Mouse (Mus musculus): ENCODE measurements around the gene Ccdc38.
"Not testable (repeated sequence)": the region's sequence is repeated elsewhere in the genome, so short reads cannot be mapped to it uniquely, and the experiment has no call there.

The Ccdc38 gene

DNA sequence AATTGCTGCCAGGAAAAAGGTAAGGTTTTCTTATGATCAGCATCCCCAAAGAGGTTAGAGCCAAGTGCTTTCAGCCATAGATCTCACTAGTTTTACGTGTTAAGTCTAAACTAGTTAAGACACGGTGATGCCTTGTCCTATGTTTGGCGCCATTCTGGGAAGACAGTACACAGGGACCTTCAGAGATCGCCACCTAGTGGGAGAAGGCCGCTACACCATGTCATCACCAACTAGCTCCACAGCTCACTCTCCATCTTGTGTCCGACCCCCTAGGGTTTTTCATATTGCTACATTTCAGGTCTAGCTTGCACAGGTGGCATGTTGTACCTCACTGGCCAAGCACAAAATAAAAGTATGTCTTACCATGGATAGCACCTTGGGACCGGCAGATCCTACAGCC, 8.6 kb downstream of the Ccdc38 start:
- peak; percentile 82 for DNase-seq (ENCODE audit: extremely low spot score, low spot score)

DNA sequence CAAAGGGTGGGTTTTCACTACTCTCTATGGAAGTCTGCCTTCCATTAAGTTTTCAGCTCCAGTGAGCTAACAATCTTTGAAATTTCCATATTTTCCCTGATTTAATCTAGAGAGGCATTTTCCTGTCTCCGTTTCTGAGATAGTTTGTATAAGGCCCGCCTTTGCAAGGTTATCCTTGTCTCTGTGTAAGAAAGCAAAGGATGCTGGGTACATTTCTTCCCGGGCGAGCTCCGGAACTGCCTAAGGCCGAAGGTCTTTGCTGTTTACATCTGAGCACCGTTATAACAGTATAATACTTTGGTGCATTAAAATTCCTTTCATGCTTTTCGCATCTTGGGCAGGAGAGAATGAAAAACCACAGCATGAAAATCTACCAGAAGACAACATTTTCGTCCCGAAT, 9.4 kb downstream of the Ccdc38 start:
- no peak for DNase-seq (ENCODE audit: extremely low spot score, low spot score)

DNA sequence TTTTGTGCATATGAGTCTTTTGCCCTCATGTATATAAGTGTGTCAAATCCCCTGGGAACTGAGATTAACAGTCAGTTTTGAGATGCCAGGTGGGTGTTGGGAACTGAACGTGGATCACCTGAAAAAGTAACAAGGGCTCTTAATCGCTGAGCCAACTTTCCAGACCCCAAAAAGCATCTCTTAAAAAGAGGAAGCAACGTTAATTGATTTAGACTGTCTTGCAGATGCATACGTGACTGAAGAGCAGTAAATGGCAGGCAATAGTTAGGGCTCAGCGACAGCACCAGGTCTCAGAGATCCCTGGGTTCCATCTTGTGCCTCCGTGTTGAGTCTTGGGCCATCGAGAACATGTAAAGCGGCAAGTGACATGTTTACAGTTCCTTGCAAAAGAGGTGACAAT, 12.2 kb downstream of the Ccdc38 start:
- no peak for DNase-seq (ENCODE audit: extremely low spot score, low spot score)

DNA sequence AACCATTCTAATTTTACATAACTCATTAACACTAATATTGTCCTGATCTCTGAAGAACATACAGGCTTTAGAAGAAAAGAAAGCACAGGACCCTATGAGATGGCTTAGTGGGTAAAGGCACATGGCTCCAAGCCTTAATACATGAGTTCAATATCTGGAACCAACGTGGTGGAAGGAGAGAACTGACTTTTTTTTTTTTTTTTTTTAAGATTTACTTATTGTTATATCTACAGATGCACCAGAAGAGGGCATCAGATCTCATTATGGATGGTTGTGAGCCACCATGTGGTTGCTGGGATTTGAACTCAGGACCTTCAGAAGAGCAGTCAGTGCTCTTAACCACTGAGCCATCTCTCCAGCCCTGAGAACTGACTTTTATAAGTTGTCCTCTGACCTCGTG, 17.5 kb downstream of the Ccdc38 start:
- not testable (repeated sequence) for DNase-seq (ENCODE audit: extremely low spot score, low spot score)

DNA sequence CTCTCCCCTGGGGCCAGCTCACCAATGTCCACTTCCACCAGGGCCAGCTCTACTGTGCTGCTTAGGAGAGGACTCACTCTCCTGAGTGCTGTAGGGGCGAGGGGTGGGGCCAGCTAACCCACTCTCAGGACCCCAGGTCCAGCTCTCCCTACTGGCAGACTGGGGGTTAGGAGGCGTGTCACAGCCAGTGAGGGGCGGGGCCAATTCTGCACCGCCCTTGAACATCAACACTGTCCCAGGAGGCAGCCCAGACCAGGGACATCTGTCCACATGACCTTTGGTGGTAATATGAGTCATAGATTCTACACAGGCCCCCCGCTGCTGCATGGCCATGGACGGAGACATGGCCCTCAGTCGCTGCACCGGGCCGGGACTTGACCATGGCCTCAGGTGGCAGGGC, 19.4 kb downstream of the Ccdc38 start:
- DNase-seq (ENCODE audit: extremely low spot score, low spot score) = no peak

DNA sequence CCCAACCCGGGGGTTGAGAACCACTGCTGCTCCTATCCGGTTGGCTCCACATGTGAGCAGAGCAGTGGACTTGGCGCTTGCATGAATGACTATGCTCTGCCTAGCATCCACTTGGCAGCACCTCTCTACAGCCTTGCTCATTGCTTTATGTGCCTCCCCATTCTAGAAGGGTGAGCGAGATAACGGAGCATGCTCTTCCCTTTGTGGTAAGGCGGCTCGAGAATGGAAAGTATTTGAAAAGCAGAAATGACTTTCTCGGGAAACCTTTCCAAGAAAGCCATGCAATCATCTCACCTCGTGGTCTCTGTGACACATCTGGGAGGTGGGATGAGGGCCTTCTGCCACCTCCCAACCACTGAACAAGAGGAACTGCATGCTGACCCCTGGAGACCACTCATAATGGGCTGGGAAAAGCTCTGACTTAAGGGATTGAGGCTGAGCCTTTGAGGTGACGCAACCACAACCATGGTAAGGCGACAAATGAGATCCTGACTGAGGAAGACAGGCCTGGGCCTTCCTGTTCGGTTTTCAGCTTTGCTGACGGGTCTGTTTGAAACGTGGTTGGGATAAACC, 24.2 kb downstream of the Ccdc38 start:
- no peak for DNase-seq (ENCODE audit: extremely low spot score, low spot score)

DNA sequence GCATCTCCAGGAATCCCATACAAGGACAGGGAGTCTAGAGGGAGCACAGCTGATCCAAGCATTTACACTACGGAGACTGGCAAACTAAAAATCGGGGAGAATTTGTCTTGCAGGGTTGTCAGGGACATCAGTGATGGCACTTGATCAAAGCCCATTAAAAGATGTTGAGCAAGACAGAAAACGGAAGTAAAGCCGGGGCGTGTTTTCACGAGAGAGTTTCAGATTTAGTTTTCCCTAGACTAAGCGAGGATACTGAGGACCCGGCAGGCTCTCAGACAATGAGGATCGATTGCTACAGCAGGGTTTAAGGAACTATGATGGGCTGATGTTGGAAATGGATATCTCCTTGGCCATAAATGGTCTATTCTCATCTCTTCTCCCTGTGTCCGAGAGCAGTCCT, 26.6 kb downstream of the Ccdc38 start:
- DNase-seq (ENCODE audit: extremely low spot score, low spot score) = no peak

DNA sequence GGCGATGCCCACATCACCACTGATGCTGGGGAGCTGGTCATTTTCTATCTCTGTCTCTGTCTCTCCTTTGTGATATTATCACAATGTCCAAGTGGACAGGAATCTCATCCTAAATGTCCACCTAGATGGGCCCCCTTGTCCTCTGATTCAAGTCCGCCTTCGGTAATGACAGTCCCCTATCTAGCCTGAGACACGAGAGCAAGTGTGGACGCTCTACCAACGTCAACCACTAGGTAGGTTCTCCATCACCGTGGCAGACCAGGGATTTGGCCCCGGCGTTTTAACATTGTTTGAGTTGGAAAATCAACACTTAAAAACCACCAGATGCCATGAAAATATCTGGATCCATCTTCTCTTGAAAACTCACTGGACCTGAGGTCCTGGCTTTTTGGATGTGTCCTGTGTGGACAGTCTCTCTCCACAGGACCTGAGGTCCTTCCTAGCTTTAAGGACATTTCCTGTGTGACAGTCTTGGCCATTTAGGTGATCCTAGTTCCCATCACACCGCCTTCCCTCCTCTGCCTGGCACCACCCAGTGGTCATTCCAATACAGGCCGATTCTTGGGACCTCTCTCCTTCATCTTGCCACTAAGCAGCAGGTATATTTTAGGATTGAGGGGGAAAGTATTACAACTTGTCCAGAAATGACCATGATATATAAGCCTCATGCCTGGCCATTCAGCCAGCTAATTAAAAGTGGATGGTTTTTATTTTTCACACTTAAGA, 27.6 kb downstream of the Ccdc38 start:
- DNase-seq (ENCODE audit: extremely low spot score, low spot score) = no peak

DNA sequence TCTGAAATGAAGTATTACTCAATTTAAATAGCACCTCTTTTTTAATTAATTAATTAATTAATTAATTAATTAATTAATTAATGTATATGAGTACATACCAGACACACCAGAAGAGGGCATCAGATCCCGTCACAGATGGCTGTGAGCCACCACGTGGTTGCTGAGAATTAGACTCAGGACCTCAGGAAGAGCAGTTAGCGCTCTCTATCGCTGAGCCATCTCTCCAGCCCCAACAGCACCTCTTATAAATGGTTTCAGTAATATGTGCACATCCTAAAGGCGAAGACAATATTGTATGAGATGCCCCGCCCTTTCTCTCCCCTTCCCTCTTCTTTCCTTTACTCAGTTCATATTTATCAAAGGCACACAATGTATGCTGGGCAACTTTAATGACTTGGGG, 28.2 kb downstream of the Ccdc38 start:
- no peak for DNase-seq (ENCODE audit: extremely low spot score, low spot score)

DNA sequence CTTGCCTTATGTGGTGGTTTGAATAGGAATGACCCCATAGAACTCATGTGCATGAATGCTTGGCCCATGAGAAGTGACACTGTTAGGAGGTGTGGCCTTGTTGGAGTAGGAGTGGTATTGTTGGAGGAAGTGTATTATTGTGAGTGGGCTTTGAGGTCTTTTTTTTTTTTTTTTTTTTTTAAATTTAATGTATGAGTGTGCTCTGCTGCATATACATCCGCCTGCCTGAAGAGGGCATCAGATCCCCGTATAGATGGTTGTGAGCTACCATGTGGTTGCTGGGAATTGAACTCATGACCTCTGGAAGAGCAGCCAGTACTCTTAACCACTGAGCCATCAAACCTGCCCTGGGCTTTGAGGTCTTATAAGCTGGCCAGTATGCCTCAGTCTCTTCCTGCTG, 31.8 kb downstream of the Ccdc38 start:
- DNase-seq (ENCODE audit: extremely low spot score, low spot score) = no peak

DNA sequence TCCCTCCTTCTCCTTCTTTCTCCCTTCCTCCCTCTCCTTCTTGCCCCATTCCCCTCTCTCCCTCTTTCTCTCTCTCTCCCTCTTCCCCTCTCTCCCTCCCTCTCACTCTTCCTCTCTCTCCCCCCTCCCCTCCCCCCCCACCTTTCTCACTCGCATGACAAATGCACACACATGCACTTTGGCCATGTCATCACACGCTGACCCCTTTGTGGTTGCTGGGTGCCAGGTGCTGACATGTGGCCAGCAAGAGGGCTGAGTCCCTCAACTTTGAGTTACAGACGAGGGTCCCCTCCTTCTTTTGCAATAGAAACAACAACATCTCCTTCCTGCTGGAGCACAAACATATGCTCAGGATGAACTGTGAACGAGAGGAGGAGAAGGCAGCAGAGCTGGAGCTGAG, 34.5 kb downstream of the Ccdc38 start:
- no peak for DNase-seq (ENCODE audit: extremely low spot score, low spot score)

DNA sequence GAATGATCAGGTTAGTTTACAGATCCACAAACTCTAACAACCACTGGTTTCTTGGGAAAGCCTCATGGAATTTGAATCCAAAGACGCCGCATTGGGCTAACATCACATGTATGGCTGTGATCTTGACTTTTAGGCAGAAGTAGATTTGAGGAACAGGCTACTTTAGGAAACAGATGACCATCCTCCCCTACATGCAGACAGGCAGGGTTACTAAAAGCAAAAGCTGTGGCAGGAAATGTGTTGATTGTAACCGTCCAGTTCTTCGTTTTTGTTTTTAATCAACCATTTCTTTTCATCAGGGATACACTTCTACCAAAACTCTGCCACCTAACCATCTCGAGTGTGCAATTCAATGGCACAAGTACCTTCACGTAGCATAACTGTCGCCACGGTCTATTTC, 35.5 kb downstream of the Ccdc38 start:
- no peak for DNase-seq (ENCODE audit: extremely low spot score, low spot score)

DNA sequence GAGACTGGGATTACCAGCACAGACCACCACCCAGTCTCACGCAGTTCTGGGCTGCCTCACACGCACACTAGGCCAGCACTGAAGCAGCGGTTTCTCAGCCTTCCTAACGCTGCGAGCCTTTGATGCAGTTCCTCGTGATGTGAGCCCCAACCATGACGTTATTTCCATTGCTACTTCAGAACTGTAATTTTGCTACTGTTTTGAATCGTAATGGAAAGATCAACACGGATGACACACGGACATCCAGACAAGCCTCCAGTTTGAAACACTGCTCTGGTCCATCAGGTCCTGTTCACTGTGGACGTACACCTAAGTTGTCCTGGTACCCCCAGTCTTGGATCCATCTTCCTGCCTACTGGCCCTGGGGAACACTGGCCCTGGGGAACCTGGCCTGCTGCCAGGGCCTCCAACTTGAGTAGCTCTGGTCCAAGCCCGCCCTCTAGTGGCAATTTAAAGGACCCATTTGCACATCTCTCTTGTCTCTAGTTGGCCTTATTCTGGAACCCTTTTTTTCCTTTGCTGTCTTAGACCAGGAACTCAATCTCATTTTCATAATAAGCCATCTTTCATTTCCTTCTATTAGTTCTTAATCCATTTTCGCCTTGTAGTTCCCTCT, 36.9 kb downstream of the Ccdc38 start:
- peak; percentile 64 for DNase-seq (ENCODE audit: extremely low spot score, low spot score)

DNA sequence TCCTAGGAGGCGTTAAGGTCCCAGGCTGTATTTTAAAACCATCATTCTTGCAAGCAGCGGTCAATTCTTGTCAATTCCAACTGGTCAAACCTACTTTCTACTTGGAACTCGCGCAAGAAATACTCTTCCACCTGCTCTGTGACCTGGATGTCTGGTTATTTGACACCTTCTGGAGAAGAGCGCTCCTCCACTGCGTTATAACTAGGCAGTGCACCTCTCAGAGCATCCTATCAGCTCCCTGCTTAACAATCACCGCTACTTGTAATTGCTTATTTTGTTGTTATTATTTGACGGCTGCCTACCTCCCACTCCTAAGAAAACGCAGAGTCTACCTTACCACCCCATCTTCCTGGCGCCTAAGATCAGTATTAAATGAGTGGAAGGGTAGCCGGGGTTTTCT, 48.4 kb downstream of the Ccdc38 start:
- no peak for DNase-seq (ENCODE audit: extremely low spot score, low spot score)

DNA sequence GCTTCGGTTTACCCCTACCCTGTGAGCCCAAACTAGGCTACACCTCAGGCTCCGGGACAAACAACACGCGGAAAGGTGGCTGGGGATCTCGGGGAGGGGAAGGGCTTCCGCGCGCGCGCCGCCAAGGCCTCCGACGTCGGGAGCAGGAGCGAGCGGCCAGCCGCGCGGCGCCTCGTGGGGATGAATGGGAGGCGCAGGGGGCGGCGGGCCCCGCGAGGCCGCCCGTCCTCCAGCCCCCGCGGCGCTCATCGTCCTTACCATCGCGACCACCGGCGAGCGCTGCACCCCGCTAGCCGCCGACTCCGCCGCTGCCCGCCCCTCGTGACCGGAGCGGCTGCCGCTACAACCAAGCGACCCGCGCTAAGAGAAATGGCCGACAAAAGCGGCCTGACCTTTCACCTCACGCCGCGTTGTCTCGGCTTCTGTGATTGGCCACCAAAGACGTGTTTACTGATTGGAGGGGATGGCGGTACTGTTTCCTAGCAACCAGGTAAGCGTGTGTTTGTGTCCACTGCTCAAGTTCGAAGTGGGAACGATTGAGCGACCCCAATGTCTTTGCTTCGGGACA, 48.9 kb downstream of the Ccdc38 start, which contains the start of gene Snrpf:
Snrpf (minus strand) TSS at position 426 of the 568 bp plus-strand sequence.
- DNase-seq (ENCODE audit: extremely low spot score, low spot score) = peak; percentile 96

DNA sequence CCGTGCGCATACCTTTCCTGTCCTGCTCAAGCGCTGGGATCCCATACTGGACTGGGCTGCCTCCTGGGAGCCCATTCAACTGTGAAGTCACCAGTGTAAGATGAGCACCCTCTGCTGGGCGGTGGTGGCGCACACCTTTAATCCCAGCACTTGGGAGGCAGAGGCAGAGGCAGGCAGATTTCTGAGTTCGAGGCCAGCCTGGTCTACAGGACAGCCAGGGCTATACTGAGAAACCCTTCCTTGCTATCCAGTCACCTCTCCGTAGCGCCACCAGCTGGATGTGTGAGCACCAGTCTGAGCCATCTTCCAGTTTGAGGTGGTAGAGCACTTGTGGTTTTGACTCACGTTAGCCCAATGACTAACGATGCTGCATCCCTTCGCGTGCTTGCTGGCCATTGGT, 52.0 kb downstream of the Ccdc38 start:
- DNase-seq (ENCODE audit: extremely low spot score, low spot score) = no peak

DNA sequence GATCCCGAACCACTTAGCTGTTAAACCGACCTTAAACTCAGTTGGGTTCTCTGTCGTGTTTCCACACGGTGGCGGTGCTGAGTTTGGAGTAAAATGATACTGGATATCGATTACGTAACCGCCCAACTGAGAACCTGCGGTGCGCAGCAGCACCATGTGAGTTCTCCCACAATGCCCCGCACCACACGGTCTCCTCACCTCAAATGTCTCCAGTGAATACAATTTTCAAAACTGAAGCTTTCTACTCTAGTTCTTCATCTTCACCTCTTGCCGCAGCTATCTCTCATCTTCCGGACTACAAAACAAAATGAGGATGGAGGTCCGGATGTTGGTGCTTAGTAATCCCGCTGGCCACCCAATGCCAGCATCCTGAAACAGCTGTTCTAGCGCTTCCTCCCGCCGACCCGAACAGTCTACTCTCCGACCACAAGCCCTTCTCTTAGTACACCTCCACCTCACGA, 53.6 kb downstream of the Ccdc38 start:
- DNase-seq (ENCODE audit: extremely low spot score, low spot score) = peak; percentile 84

DNA sequence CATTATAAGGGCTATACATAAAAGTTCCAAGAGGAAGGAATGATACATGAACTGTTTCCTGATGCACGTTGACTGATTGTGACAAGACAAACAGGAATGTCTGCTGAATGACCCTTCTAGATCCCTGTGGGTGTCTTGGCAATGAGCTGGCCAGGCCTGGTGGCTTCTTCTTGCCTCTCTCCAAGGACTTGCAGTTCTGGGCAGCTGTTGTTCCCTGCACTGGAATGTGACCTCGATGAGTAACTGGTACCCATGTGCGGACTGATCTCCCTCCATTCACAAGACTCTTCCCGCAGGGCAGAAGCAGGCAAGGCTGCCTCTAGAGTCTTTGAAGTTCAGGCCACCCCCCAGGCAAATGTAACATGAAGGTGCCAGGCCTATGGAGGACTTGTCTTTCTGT, 55.4 kb downstream of the Ccdc38 start:
- DNase-seq (ENCODE audit: extremely low spot score, low spot score) = no peak

DNA sequence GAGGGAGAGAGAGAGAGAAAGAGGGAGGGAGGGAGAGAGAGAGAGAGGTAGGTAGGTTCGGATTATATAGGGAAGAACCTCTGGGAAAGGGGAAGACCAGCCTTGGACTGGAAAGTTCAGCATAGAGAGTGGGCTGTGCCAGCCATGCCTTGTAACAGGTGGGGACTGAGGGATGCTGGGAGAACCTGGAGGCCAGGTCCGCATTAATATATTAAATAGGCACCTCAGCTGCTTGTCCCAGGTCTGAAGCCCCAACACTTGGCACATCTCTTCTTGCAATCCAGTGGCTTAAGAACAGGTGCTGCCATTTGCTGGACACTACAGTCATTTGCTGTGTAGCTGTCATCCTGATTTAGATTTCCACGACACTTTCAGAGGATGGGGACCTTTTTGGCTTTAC, 56.2 kb downstream of the Ccdc38 start:
- no peak for DNase-seq (ENCODE audit: extremely low spot score, low spot score)

DNA sequence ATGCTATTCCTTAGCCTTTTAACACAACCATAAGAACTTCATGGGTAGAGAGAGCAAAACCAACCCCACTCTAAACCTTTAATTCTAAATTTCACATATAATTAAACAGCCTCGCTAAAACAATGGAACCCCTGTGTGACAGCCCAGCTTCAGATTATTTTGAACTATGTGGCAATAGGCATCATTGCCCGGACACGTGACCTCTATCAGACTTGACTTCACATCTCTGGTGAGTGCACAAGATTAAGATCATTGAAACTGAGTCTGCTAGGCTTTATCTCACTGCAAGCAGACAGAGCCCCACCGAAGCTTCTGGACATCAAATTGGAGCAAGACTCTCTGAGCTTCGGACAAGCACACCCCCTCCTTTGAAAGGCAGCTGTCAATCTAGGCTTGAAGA, 61.9 kb downstream of the Ccdc38 start:
- no peak for DNase-seq (ENCODE audit: extremely low spot score, low spot score)

DNA sequence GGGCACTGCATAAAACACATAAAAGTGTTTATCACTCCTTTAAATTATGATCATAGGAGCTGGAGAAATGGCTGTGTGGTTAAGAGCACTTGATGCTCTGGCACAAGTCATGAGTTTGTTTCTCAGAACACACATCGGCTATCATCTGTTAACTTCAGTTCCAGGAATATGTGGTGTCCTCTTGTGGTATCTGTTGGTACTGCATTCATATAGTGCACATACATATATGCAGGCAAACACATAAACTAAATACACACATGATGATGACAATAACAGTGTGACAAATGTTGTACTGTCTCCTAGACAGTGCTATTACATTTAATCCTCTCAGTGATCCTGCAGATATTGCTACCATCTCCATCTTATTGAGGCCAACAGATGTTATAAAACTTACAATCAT, 62.8 kb downstream of the Ccdc38 start:
- DNase-seq (ENCODE audit: extremely low spot score, low spot score) = no peak

DNA sequence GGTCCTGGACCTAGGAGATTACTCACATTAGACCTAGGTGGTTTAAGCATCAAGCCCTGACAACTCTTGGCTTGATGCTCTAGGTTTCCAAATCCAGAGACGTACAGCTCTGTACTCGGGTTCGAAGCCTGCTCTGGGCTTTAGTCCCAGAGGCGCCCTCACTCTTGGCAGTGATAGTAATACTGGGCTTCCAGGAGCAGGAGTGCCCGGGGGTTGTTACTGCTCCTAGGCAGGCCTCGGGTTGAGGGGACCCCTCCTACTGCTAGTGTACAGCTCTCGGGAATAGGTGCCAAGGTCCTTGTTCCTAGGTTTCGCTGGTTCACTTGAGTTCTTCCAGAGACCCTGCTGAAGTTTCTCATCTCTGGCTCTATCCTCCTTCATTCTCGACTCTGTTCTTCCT, 65.9 kb downstream of the Ccdc38 start:
- DNase-seq (ENCODE audit: extremely low spot score, low spot score) = no peak

DNA sequence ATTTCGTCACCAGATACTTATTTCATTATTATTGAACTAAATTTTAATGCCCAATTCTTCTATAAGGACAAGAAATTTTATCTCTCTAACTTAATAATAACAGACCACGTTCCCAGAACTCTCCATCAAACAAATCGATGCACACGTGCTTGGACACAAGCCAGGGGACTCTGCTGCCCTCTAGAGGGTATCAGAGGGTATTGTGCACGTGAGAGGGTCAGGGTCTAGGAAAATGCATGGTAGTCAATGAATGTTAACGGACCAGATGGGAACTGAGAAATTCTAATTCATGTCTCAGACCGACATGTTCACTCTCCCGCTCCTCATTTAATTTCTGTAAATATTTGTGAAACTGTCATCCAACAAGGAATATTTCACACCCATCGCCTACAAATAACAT, 67.6 kb downstream of the Ccdc38 start:
- DNase-seq (ENCODE audit: extremely low spot score, low spot score) = no peak
